Mouse (Mus musculus) midbrain, embryonic 12.5 days (tissue): ENCODE measurements at regions not wholly inside any gene's neighbourhood (a gene's known extent, or its start where the extent isn't known, plus 50 kb on each side); places are given as distances from the start of the nearest gene placed in this dataset.

Experiments
- ATAC-seq: fragments of 200-750 bp; cut with Nextera tagmentation; 2 replicates; pipeline ENCODE4 v1.8.0; 2017; ENCODE audit warnings: low read depth, moderate TSS enrichment, moderate library complexity; ENCODE audit not compliant: low FRiP score
- H3K27ac ChIP-seq: fragments of 300-500 bp; sonication (generic); replicated peaks from 2 replicates; pipeline ENCODE4 v1.5.1; 2016; ENCODE audit warnings: mild to moderate bottlenecking
- H3K27me3 ChIP-seq: fragments of 300-500 bp; sonication (generic); 2 replicates; pipeline ENCODE4 v1.6.1; 2016; ENCODE audit warnings: mild to moderate bottlenecking
- H3K36me3 ChIP-seq: fragments of 300-500 bp; sonication (generic); 2 replicates; pipeline ENCODE4 v1.6.1; 2016
- H3K4me1 ChIP-seq: fragments of 300-500 bp; sonication (generic); 2 replicates; pipeline ENCODE4 v1.6.1; 2016
- H3K4me2 ChIP-seq: fragments of 300-500 bp; sonication (generic); replicated peaks from 2 replicates; pipeline ENCODE4 v1.6.1; 2016; ENCODE audit warnings: mild to moderate bottlenecking, moderate library complexity
- H3K4me3 ChIP-seq: fragments of 300-500 bp; sonication (generic); 2 replicates; pipeline ENCODE4 v1.5.1; 2016; ENCODE audit warnings: mild to moderate bottlenecking
- H3K9ac ChIP-seq: fragments of 300-500 bp; sonication (generic); replicated peaks from 2 replicates; pipeline ENCODE4 v1.6.1; 2016; ENCODE audit warnings: mild to moderate bottlenecking, moderate library complexity
- H3K9me3 ChIP-seq: fragments of 300-500 bp; sonication (generic); 2 replicates; pipeline ENCODE4 v1.6.1; 2016; ENCODE audit warnings: mild to moderate bottlenecking
- WGBS: fragments of 180-500 bp; shearing (Covaris S2); methylation state at CpG from one replicate; pipeline ENCODE4 v1.1.7; 2016; 5-methylcytosine and 5-hydroxymethylcytosine counted together

DNA sequence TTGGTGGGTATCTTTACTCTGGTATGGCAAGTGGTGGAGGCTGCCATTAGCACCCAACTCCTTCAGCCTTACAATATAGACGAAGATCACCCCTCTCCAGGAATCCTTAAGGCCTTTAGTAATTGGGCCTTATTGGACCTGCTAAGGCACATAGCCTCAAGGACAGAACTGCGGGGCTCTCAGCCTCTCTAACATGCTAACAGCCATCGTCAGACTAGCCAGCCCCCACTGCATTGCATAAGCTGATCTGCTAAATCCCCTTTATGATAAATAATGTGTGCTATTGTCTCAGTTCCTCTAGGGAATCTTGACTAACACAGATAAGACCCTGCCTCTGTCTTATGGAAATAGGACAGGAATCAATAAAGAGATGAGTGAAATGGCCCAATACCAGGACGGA is 95.7 kb upstream of the H2afz start:
- Histone ChIP-seq H3K9ac (no peak overlapping the region), H3K27me3 (no peaks in the 10 kb centered on the region), H3K27ac (peak overlapping the region; percentile 46), H3K4me1 (peaks cover 5% of the 10 kb centered on the region; the same call in 1 of the 2 replicates), H3K36me3 (no peaks in the 10 kb centered on the region), H3K4me3 (no peak overlapping the region), H3K4me2 (no peak overlapping the region), H3K9me3 (no peaks in the 10 kb centered on the region)
- peak; percentile 56; the same call in 1 of the 2 replicates for ATAC-seq
- 66% methylated on average over 4 of the region's 4 CpGs for WGBS

DNA sequence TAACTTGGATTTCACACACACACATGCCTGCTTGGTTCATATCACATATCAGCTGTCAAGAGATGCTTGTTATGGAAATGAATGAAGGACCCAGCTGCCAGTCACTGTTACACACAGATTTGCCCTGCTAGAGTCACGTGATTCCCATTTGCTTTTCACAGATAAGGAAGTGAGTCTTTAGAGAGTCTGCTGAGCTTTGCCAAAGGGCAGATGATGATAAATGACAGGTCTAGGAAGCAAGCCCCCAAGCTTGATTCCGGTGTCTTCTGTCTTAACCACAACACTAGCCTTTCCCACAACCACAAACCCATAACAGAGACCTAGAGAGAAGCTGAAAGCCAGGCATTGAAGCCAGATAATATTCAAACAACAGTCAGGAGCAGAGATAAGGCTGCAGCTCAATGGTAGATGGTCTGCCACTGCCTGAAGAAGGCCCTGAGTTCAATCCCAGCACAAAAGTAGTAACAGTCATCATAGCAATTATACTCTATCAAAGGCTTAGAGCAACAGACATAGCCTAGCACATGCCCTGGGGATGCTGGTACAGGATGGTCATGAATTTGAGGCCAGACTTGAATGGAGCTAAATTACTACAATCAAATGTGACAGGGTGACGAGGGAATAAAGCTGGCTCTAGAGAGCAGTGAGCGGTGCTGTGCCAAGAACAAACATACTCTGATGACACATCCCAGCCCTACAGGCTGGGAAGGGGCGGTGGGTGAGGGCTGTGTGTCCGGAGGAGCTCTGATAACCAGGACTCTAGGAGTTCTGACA is 89.0 kb upstream of the H2afz start:
- H3K9me3 ChIP-seq, result no peaks in the 10 kb centered on the region
- H3K4me3 ChIP-seq, result no peak overlapping the region
- no peak overlapping the region for H3K9ac ChIP-seq
- peaks cover 13% of the 10 kb centered on the region for H3K27me3 ChIP-seq
- peak overlapping the region; percentile 27; the same call in 1 of the 2 replicates for H3K27ac ChIP-seq
- 76% methylated on average over 6 of the region's 6 CpGs for WGBS
- peak; percentile 59; the same call in 1 of the 2 replicates for ATAC-seq
- H3K36me3 ChIP-seq, result no peaks in the 10 kb centered on the region
- peaks cover 9% of the 10 kb centered on the region for H3K4me1 ChIP-seq
- no peak overlapping the region for H3K4me2 ChIP-seq

DNA sequence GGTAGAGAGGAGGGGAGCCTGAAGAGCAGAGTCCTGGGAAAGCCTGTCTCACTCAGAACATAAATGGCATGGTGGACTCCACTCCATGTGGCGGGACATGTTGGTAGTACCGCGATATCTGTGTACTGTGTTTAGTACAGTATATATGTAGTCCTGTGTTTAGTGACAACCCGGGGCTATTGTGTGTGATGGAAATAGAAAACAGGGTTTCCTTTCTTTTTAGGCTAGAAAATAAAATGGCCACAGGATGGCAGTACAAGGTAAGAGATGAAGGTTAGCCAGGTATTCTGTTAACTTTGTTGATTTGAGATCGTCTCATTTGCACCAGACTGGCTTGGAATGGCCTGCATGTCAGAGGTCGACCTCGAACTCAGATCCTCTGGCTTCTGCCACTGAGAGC is 86.2 kb upstream of the H2afz start:
- Histone ChIP-seq H3K9me3 (no peaks in the 10 kb centered on the region), H3K4me3 (no peak overlapping the region), H3K27me3 (peaks cover 16% of the 10 kb centered on the region), H3K9ac (no peak overlapping the region), H3K27ac (no peak overlapping the region), H3K4me2 (no peak overlapping the region), H3K4me1 (peaks cover 14% of the 10 kb centered on the region), H3K36me3 (no peaks in the 10 kb centered on the region)
- 42% methylated on average over 7 of the region's 7 CpGs for WGBS
- ATAC-seq, result no peak

DNA sequence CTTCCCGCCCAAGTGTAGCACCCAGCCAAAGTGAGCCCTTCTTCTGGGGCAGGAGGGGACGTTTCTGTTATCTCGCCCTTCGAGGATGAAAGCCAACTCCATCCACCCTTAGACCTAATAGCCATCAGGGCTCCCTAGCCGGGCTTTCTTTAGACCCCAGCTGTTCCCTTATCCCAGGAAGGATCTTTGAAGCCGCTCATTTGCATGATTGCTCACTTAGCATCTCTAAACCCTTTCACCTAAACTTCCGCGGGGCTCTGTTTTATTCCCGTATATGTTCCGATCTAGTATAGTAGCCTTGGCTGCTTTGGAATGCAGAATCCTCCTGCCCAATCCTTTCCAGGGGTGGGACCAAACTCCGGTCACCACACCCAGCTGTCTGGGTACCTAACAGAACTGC is 84.3 kb upstream of the H2afz start:
- Histone ChIP-seq H3K4me2 (peak overlapping the region; percentile 34), H3K27ac (no peak overlapping the region), H3K9ac (no peak overlapping the region), H3K4me1 (peaks cover 27% of the 10 kb centered on the region), H3K9me3 (no peaks in the 10 kb centered on the region), H3K36me3 (no peaks in the 10 kb centered on the region), H3K27me3 (peaks cover 16% of the 10 kb centered on the region), H3K4me3 (no peak overlapping the region)
- ATAC-seq, result no peak
- WGBS, result 4% methylated on average over 11 of the region's 11 CpGs

DNA sequence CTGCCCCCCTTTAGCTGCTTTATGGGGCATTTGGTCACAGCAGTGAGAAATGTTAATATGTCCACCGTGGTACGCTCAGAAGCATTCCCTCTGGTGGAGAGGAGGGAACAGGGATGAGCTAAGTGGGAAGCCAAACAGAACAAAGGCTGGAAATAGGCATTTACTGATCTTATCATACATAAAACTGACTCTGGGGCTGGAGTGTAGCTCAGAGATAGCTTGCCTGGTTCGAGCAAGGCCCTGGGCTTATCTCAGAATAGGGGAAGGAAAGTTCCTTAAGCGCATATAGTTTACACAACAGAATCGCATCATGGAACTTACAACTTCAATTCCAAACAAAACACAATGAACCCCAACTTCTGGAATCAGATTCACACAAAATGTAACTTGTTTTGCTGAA is 81.5 kb upstream of the H2afz start:
- ATAC-seq, result no peak
- Histone ChIP-seq H3K4me1 (peaks cover 30% of the 10 kb centered on the region), H3K4me3 (no peak overlapping the region), H3K27me3 (peaks cover 16% of the 10 kb centered on the region), H3K9ac (no peak overlapping the region), H3K9me3 (no peaks in the 10 kb centered on the region), H3K27ac (no peak overlapping the region), H3K36me3 (no peaks in the 10 kb centered on the region), H3K4me2 (no peak overlapping the region)
- WGBS, result 83% methylated on average over 5 of the region's 5 CpGs

DNA sequence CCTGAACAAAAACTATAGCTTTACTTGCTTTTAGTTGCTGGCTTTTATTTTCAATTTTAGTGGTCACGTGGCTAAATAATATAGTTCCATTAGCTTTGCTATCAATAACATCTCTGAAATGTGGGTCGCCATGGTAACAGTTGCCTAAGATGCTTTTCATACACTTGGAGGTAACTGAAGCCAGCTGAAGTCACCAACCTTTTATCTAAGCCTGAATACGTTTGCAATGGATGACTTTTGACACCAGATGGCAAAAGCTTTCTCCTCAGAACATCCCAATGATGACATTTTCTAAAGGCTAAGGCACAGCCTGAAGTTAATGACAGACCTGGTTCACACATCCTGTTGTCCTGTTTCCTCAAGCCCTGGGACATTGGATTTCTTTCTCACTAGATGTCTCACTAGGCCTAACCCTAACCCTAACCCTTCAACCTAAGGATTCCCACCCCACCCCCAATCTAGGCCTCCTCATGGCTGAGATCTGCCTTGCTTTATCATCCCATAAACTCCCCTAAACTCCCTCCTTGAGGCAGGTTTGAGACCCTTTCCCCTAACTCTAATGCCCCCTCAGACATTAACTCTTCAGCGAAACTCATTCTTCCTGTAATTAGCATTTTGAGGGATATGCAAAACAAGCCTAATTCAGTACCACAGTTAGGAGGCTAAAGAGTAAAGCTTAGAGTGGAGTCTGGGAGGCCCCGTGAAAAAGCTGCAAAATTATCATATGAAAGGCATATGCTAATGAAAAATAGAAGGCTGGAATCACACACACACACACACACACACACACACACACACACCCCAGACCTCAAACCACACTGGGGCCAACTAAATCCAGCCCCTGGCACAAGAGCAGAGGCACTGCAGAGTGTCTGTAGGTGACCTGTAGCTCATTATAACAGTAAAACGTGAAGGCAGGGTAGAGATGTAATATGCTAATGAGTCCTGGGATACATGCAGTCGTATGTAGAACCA is 80.1 kb upstream of the H2afz start:
- Histone ChIP-seq H3K27me3 (peaks cover 11% of the 10 kb centered on the region; the same call in 1 of the 2 replicates), H3K4me1 (peaks cover 30% of the 10 kb centered on the region), H3K9me3 (no peaks in the 10 kb centered on the region), H3K4me3 (no peak overlapping the region), H3K4me2 (peak overlapping the region; percentile 30), H3K36me3 (no peaks in the 10 kb centered on the region), H3K9ac (no peak overlapping the region), H3K27ac (peak overlapping the region; percentile 75)
- peak; percentile 84 for ATAC-seq
- 26% methylated on average over 7 of the region's 7 CpGs for WGBS

DNA sequence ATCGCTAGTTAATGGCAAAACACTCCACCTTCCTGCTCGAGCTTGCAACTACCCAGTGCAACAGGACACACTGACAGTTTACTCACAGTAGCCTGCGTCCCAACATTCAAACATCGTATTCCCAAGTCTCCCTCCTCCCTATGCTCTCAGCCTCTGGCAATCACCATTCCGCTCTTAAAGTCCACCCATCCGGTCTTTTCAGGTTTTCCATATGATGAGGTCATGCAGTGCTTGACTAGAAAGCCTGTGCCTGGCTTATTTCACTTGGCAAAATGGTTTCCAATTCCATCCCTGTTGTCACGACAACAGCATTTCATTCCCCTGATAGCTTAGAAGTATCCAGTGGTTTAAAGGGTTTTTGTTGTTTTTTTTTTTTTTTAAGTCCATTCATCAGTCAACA is 79.1 kb upstream of the H2afz start:
- peak overlapping the region; percentile 30 for H3K4me2 ChIP-seq
- H3K27ac ChIP-seq, result peak overlapping the region; percentile 75
- H3K9me3 ChIP-seq, result no peaks in the 10 kb centered on the region
- no peak overlapping the region for H3K4me3 ChIP-seq
- H3K27me3 ChIP-seq, result 0 out of 2 replicates have a peak, but pooled peaks cover 3% of the 10 kb centered on the region
- peak; percentile 72 for ATAC-seq
- H3K9ac ChIP-seq, result no peak overlapping the region
- WGBS, result 34% methylated on average over 7 of the region's 7 CpGs
- no peaks in the 10 kb centered on the region for H3K36me3 ChIP-seq
- peaks cover 21% of the 10 kb centered on the region for H3K4me1 ChIP-seq

DNA sequence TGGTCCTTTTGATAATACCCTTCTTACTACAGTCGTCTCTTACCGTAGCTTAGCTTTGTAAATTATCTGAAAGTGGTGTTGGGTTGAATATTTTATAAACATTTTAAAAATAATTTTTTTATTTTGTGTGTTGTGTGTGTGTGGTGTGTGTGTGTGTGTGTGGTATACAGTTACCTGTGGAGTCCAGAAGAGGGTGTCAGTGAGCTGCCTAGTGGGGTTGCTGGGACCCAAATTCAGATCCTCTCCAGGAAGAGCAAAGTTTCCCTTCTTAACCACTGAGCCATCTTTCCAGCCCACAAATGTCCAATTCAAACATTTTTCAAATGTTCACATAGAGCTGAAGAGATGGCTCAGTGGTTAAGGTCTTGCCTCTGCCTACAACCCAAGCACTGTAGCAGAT is 78.4 kb upstream of the H2afz start:
- H3K9ac ChIP-seq, result no peak overlapping the region
- no peak overlapping the region for H3K4me3 ChIP-seq
- H3K9me3 ChIP-seq, result no peaks in the 10 kb centered on the region
- no peak overlapping the region; the same call in 1 of the 2 replicates for H3K27ac ChIP-seq
- H3K36me3 ChIP-seq, result no peaks in the 10 kb centered on the region
- 68% methylated on average over 2 of the region's 2 CpGs for WGBS
- H3K27me3 ChIP-seq, result no peaks in the 10 kb centered on the region
- H3K4me1 ChIP-seq, result peaks cover 17% of the 10 kb centered on the region
- ATAC-seq, result no peak
- H3K4me2 ChIP-seq, result no peak overlapping the region

DNA sequence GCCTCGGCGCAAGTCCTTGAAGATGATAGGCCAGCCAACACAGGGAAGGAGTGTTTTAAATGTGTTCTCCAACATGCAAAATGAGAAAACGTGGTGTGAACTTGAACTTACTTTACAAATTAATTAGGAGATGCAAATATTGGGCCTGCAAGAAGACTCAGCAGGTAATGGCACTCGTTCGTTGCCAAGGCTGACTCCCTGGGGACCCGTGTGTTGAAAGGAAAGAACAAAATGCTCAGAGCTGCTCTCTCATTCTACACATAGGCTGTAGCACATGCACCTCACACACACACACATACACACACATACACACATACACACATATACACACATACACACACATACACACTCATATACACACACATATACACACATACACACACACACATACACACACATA is 74.6 kb upstream of the H2afz start:
- ATAC-seq, result no peak
- H3K9me3 ChIP-seq, result no peaks in the 10 kb centered on the region
- no peaks in the 10 kb centered on the region for H3K27me3 ChIP-seq
- H3K36me3 ChIP-seq, result no peaks in the 10 kb centered on the region
- peaks cover 6% of the 10 kb centered on the region for H3K4me1 ChIP-seq
- H3K9ac ChIP-seq, result no peak overlapping the region
- no peak overlapping the region for H3K4me3 ChIP-seq
- H3K4me2 ChIP-seq, result no peak overlapping the region
- H3K27ac ChIP-seq, result 0 out of 2 replicates have a peak overlapping the region, but pooled peaks have one; percentile 15
- 83% methylated on average over 6 of the region's 6 CpGs for WGBS

DNA sequence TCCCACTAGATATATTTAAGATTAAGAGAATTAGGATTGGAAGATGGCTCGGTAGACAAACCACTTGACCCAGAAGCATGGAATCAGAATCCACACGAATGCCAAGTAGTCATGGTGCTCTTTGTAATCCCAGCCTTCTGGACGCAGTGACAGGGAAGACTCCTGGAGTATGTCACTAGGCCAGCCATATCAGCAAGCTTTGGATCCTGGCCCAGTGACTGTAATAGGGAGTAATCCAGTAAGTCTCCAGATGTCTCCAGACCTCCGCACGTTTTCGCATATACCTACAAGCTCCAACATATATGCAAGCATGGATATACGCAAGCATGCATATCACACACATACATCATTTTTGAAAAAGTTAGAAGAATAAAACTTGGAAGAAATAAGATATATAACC is 73.9 kb upstream of the H2afz start:
- H3K4me3 ChIP-seq, result no peak overlapping the region
- no peak overlapping the region for H3K27ac ChIP-seq
- 92% methylated on average over 7 of the region's 7 CpGs for WGBS
- no peak overlapping the region for H3K4me2 ChIP-seq
- ATAC-seq, result no peak
- H3K9me3 ChIP-seq, result no peaks in the 10 kb centered on the region
- H3K9ac ChIP-seq, result no peak overlapping the region
- H3K4me1 ChIP-seq, result no peaks in the 10 kb centered on the region
- no peaks in the 10 kb centered on the region for H3K36me3 ChIP-seq
- no peaks in the 10 kb centered on the region for H3K27me3 ChIP-seq

DNA sequence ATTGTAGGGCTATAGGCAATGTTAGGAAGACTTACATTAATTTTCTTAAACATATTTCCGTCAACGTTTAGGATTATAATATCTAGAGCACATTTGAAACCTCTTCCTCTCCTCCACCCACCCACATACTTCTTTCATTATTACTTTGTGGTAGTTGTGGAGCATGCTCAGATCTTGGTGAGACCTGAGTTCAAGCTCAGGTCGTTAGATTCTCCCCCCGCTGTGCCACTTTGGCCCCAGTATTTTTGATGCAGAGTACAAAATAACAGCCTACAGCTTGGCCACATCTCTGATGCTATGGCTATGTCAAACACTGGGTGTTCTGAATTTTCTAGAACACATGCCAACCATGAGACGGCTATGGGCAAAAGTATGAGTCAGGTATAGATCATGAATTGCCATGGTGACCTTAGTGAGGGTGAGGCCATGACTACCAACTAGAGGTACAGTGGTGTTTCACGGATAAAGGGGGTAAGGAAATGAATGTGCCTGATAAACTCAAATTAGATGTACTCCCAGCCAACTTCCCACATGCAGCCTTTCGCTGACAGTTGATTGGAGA is 68.5 kb upstream of the H2afz start:
- Histone ChIP-seq H3K36me3 (no peaks in the 10 kb centered on the region), H3K4me3 (no peak overlapping the region), H3K9me3 (no peaks in the 10 kb centered on the region), H3K9ac (no peak overlapping the region), H3K4me1 (no peaks in the 10 kb centered on the region), H3K27ac (no peak overlapping the region), H3K27me3 (no peaks in the 10 kb centered on the region), H3K4me2 (no peak overlapping the region)
- 91% methylated on average over 7 of the region's 7 CpGs for WGBS
- ATAC-seq, result no peak

DNA sequence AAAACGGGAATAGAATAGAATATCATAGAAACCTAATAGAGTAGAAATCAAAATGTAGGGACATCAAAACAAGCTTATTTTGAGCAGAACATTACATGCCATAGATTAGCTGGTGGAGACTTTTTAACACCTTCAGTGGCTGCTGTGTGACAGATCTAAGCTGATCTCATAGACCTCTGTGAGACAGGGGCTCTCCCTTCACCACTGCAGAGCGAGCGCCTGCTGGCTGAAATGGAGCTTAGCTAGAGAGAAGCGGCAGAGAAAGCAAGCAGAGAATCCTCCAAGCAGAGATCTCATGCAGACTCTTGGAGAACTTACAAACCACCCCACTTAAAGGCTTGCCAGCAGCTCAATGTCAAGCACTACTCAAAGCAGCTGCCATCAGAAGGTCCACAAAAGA is 65.5 kb upstream of the H2afz start:
- ATAC-seq, result no peak
- Histone ChIP-seq H3K9me3 (no peaks in the 10 kb centered on the region), H3K9ac (no peak overlapping the region), H3K4me3 (no peak overlapping the region), H3K4me2 (no peak overlapping the region), H3K27me3 (no peaks in the 10 kb centered on the region), H3K4me1 (no peaks in the 10 kb centered on the region), H3K27ac (no peak overlapping the region), H3K36me3 (no peaks in the 10 kb centered on the region)
- 83% methylated on average over 4 of the region's 4 CpGs for WGBS
